Mouse (Mus musculus) bone marrow macrophage, adult 2 months (primary cell): ENCODE measurements around the gene Ptprd.

Source experiments
- CTCF ChIP-seq: IDR thresholded peaks from 2 replicates; pipeline ENCODE4 v1.5.1; 2012; ENCODE audit warnings: low read depth, mild to moderate bottlenecking, low read length, moderate library complexity
- POLR2A ChIP-seq: IDR thresholded peaks from 2 replicates; pipeline ENCODE4 v1.6.1; 2012; ENCODE audit warnings: mild to moderate bottlenecking, low read depth, low read length, borderline replicate concordance

GRCm38 (mm10) chr4:76361546-76361945 lies 1850.2 kb downstream of the Ptprd start:
- TF ChIP-seq POLR2A = no peak
- TF ChIP-seq CTCF = no peak
